Mouse (Mus musculus): ENCODE results near the gene Gpat2. TPM values are rescaled to one million over a fixed set of nuclear protein-coding genes. Genes with fewer than 3 reads are reported as not detected.

Gene Gpat2
- total RNA-seq, 2 experiments from 2014 or later: 0.09 TPM

DNA sequence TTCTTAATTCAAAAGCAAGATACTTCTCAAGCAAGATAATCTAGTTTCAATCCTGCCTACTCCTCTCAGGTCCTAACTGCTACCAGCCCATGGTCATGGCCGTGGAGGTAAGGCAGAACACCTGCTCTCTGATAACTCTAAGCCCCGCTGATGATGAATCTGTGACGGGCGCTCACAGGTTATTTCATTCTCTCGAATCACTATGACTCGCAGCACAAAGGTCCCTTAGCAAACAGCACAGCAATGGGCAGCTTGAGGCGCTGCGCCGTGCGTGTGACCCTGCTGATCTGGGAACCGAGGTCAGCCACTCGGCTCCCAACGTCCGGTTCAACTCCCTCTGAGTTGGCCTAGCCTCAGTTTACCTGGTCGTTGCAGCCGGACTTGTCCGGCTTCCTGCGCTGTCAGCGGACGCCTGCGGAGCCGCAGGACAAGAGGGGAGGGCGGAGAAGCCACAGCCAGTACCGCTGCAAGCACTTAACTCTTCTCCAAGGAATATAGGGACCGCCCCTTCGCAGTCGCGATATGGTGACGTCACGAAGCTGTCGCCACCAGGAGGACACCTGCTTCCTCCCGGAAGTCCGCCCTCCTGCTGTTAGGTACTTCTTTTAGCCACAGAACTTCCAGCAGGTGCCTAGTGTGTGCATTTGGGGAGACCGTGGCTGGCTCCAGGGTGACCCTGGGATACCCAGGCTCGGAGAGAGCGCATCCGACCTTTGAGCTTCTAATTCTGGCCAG is 19.2 kb downstream of the Gpat2 start, which contains the start of gene Fahd2a:
Gene Fahd2a, minus strand, starts transcription at position 511 of the 735 bp plus-strand sequence.
- peak; percentile 78 for DNase-seq

DNA sequence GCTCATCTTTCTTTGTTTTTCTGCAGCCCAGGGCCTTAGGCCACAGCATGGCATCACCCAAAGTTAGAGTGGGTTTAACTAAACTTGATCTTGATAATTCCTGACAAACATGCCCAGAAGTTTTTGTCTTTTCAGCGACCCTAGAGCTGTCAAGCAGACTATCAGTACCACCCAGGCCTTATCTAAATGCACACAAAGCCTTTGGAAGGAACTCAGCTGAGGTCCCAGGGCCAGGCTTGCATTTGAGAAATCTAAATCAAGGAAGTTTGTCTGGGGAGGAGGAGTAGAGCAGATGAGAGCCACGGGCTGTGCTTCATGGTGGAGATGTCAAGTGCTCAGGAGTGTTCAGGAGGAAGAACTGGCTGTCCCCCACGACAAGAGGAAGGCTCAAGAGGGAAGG is 21.8 kb downstream of the Gpat2 start:
- DNase-seq: no peak

DNA sequence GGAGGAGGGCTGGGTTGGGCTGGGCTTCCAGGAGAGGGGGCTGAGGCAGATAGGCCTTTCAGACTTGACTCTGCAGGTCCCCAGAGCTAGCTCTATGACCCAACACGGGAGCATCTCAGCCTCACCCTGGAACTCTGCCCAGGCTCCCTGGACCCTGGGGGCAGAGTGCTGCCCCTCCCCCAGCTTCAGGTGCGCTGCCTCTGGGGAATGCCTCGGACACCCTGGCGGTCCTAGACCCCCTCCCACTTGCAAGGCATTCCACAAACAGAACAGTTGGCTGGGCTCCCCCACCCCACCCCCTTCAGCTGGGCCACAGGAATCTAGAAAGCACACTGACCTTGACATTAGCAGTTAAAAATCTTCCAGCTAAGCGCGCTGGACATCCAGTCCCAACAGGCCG is 24.7 kb downstream of the Gpat2 start:
- DNase-seq: peak; percentile 13

DNA sequence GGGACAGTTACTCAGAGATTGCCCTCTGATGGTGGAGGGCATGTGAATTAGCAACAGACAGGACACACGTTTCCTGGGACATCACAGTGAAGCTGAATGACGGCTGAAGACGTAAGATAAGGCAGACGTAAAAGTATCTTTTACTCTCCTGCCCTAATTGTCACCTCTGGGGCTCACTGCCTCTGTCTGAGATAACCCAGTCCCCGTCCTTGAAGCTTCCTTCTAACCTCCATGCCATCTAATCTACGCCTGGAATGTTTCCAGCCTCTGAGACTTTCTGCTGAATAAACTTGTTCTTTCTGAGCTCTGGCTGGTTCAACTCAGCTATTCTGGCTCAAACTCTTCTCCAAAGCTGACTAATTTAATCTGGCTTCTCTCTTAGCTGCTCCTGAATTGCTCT is 26.7 kb downstream of the Gpat2 start:
- DNase-seq: no peak

DNA sequence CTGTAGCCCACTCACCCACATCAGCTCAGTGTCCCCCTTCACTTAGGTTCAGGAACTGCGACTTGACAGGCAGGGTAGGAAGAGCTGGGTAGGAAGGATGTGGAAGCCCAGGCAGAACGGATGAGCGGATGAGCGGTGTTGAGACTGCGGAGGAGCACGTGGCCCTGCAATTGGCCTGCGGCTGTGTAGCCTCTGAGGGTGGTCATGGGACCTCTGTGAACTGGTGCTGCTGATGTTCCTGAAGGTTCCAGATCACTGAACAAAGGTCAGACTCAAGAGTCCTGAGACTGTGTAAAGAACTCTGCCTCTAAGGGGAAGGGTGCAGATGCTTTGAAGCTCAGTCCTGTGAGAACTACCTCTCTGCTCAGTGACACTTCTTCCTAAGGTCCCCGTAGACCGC is 28.1 kb downstream of the Gpat2 start:
- DNase-seq: no peak

DNA sequence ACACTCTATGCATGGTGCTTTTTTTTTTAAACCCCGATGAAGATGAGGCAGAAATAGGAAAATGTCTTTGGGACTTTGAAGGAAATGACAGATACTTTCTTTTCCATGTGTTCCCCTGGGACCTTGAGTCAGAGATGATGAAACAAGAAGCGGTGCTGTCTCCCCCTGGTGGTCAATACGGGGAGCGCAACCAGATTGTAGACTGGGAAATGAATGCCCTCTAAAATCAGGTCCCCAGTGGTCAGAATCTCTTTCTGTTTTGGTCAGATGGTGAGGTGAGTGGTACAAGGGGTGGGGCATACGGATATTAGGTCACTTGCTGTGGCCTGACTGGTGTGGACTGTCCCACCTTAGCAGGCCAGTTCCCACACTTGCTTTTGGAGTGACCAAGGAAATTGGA is 28.8 kb downstream of the Gpat2 start:
- DNase-seq: peak; percentile 72

DNA sequence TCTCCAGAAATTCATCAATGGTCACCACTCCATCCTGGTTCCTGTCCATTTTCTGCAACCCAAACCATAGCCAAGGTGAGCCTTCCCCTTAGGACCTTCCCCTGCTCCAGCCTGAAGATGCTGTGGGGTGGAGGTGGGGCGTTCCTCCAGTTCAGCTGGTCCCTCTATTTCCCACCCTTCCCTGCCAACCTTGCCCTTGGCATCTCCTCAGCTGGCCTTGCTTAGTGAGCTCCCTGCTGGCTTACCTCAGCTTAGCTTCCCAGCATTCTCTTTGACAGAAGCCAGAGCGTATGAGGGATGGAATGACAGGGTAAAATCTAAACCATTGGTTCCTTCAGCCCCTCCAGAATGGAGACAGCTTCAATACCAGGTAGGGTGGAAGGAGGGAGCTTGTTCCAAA is 34.3 kb downstream of the Gpat2 start:
- no peak for DNase-seq

DNA sequence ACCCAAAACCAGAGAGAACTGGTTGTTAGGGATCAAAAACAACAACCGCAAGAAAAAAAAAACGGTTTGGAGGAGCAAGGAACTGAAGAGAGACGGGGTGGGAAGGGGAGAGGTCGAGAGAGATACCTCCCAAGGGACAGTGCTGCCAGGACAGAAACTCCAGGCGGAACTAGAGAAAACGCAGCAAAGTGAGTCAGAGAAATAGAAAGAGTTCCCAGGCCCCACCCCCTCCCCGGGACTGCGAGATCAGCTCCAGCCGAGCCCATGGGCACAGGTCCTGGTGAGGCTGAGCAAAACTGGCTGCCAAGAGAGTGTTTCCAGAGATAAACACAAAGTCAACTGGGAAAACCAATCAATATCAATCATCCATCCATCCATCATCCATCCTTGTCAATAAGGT is 36.4 kb downstream of the Gpat2 start:
- no peak for DNase-seq

DNA sequence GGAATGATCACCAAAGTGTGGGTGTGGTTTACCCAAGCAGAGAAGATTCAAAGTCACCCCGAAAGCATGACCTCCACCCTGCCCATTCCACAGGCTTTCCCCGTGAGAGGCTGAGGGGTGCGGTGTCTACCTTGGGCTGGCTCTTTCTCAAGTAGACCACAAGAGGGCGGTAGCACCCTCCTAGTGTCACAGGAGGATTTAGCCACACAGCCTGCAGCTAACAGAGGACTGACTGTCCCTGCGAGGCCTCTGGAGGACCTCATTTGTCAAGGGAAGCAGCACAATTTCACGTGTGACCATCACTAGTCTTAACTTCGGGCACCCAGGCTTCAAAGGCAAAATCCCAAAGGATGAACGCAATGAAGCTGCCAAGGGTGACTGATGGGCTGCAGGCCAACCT is 37.3 kb downstream of the Gpat2 start:
- DNase-seq: peak; percentile 50

DNA sequence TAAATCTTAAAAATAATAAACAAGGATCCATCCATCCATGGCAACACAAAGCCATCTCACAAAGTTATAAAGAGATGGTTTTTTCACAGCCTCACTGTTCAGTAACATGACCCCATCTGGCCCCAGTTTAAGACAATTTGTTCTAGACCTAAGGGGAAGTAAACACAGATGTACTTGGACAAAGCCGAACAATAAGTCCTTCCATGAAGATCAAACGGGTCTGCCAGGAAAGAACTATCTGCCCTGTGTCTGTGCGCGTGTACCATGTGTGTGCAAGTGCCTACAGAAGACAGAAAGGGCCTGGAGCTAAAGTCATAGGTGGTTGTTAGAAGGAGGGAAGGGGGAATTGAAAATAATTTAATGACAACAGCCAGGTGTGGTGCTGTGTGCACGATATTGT is 45.2 kb downstream of the Gpat2 start:
- no peak for DNase-seq

DNA sequence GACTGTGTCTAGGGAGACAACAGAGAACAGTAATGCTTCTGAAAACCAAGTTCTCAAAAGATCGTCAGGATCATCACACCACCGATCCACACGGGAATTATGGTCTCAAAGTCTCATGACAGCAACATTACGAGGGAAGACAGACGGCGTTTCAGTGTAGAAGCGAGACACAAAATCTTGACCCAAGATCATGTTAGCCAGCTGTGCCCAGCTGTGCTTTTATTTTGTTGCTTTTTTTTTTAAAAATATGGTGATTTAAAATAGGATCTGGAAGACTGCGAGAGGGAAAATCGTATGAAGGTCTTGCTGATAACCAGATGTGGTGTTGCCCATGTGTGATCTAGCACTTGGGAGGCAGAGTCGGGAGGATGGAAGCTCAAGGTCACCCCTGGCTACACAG is 45.7 kb downstream of the Gpat2 start:
- no peak for DNase-seq

DNA sequence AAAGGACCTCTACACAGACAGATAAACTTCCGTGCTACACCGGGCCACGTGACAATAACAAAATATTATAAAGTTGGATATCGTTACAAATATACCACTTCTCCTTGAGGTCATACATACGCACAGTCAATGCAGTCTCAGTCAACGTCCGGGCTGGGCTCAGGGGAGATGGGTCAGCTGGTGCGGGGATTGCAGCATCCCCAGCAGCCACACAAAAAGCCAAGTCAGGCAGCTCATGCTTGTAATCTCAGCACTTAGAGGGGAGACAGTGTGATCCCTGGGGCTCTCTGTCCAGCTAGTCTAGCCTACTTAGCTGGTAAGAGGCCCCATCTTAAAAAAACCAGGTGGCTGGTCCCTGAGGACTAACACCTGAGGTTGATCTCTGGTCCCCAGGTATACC is 46.3 kb downstream of the Gpat2 start:
- no peak for DNase-seq

DNA sequence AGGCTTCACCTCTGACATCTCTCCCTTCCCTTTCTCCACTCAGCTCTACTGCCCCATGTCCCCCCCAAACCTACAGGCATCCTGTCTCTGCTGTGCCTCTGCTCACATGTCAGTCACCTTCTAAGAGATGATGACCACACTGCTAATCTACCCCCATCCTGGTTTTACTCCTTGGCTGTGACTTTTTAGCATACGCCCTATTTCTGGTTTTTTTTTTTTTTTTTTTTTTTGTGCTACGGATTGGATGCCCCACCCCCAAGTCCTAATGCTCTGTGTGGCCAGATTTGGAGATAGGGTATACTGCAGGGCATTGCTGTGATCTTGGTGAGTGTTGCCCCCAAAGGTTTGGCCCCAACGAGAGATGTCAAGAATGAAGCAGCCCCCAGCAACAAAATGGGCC is 47.3 kb downstream of the Gpat2 start:
- no peak for DNase-seq

DNA sequence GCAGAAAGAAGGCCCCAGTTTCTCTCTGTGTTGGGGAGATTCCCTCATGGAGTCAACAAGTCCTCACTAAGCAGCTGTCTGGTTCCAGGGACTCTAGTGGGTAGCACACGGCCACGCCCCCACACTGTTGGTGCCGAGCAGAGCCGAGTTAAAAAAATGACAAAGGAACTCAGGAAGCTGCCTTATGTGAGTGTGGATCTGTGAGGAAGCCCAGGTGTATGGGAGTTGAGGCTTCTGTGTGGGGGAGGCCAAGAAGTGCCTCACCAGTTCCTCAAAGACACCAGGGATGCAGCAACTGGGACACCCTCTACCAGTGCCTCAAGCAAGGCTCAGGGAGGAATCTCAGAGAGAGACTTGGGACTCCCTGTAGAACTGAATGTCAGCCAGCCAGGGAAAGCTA is 54.2 kb downstream of the Gpat2 start:
- no peak for DNase-seq

DNA sequence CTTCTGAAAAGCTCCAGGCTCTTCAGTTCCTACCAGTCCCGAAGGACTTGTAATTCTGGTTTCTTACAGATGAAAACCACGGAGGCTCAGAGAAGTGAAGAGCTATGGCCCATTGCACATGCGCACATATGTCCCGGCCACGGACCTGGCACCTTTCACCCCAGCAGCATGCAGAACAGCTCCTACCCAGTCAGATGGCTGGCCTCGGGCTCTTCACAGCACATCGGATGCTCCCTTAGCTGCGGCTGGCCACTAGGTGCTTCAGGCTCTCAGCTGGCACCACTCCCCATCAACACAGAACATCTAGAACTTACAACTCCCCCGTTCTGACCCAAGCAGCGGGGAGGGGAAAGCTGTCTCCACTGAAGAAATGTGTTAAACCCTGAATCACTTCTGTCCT is 54.8 kb downstream of the Gpat2 start:
- no peak for DNase-seq

DNA sequence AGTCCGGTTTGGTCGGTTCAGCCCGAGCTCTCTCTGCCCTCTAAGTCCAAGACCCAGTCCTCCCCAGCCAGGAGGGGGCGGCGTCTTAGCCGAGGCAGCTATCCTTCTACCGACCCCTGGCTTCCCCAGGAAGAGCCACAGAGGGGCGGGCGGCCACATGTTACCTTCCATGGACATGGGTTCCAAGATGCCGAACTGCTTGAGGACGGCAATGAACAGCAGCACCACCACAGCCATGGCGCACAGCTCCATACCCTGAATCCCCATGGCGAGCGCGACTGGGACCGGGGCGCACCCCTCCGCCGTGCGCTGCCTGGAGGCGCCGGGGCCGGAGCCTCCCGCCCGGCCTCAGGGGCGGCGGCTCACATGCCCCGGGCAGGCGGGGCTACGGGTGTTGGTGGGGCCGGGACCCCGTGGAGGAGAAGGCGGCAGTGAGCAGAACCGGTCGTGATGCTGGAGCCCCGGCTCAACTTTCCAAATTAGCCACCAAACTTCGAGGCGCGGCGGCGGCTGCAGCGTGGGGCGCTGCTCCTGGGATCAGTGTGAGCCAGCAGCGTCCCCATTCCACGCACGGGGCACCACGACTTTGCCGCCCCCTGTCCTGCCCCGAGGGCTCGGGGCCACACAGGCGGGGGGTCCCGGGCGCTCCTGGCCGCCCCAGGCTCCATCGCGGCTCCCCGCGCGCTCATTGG is 57.0 kb downstream of the Gpat2 start:
- peak; percentile 21 for DNase-seq

DNA sequence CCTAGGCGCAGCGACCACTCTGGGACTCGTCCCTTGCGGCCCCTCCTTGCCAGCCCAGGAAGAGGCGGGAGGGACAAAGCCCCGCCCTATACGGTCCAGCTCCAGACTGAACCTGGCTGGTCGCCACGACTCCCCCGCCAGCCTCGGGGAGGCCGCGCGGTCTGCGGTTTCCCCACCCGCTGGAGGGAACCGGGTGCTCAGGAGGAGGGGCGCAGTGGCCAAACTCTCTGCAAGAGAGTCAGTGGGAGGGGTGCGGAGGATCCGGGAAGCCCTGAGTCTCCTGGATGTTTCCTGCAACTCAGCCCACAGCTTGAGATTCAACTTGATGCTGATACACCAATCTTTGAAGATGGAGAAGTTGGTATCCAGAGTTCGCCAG is 57.5 kb downstream of the Gpat2 start:
- DNase-seq: peak; percentile 66

DNA sequence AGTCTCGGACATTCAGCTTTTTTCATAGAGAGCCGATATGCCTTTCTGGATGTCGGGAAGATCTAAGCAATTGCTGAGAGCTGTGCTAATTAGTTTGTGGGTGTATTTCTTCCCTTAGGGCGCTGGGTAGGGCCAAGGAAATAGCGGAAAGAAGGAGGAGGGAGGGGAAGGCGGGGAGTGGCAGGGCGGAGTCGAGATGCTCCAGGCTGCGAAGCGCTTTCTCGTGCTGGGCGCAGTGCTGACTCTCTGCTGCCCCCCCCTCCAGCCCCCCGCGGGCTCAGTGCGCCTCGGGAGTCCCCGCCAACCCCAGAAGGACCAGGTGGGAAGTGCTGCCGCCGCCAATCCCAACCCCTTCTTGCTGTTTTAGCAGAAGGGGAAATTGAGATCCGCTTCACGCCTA is 58.0 kb downstream of the Gpat2 start:
- DNase-seq: no peak

DNA sequence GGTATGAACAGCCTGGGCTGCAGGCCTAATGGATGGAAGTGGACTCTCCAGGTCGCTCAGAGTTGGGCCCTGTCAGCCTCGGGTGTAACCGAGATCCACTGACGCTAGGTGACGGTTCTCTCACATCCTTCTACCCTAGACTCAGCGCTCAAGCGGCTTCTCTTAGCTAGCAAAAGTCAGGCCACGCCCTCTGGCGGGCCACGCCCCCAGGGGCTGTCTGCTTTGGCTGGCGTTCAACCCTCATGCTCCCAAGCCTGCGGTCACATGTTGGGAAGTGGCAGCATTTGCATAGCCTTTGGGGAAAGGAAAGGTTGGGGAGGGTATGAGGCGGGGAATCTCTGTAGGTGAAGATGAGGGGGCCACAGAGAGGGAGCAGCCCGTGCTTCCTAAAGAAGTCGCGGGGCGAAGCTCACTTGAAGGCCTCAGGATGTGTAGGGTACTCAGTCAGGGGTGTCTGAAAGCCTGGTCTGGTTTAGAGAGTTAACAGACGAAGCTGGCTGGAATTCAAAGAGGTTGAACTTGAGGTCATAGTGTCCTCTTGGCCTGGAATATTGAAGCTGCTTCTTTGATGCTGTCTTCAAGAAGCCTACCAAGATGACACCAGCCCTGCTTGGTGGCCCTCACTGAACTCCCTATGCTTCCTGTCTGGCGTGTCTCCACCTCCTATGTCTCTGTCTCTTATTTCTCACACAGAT is 59.6 kb downstream of the Gpat2 start:
- peak; percentile 59 for DNase-seq
